Mouse (Mus musculus): ENCODE measurements around the gene Trim3. TPM values are rescaled to one million over a fixed set of nuclear protein-coding genes. Genes with fewer than 3 reads are reported as not detected.
A peak's percentile ranks its signal among the peaks of the same experiment; 100 is the strongest.

Trim3 gene
- polyA plus RNA-seq, 1 experiment, result 0.10 TPM

GRCm38 (mm10) chr7:105635726-105636125 is 2.4 kb upstream of the Trim3 start:
- Histone ChIP-seq H3K4me1 (ENCODE audit: control insufficient read depth) (peaks cover 56% of the 10 kb centered on the region), H3K36me3 (ENCODE audit: control insufficient read depth) (peaks cover 29% of the 10 kb centered on the region), H3K9me3 (ENCODE audit: control insufficient read depth, low read length) (no peaks in the 10 kb centered on the region), H3K27me3 (ENCODE audit: control insufficient read depth) (peaks cover 30% of the 10 kb centered on the region), H3K4me3 (replicated peaks) (no peak overlapping the region)
- TF ChIP-seq GATA1 (IDR thresholded peaks at IDR 0.05; ENCODE audit: low read length) (no peak), TAL1 (IDR thresholded peaks at IDR 0.05; ENCODE audit: low read length) (no peak)

GRCm38 (mm10) chr7:105634272-105634920 is 1.0 kb upstream of the Trim3 start:
- TF ChIP-seq TAL1 (IDR thresholded peaks at IDR 0.05; ENCODE audit: low read length) (no peak), GATA1 (IDR thresholded peaks at IDR 0.05; ENCODE audit: low read length) (no peak)
- Histone ChIP-seq H3K36me3 (ENCODE audit: control insufficient read depth) (peaks cover 29% of the 10 kb centered on the region), H3K4me3 (replicated peaks) (peak overlapping the region; percentile 68), H3K4me1 (ENCODE audit: control insufficient read depth) (peaks cover 45% of the 10 kb centered on the region), H3K9me3 (ENCODE audit: control insufficient read depth, low read length) (no peaks in the 10 kb centered on the region), H3K27me3 (ENCODE audit: control insufficient read depth) (peaks cover 33% of the 10 kb centered on the region)

- H3K4me1 ChIP-seq (ENCODE audit: control insufficient read depth), result peaks cover 40% of the 10 kb centered on the region
- peaks cover 33% of the 10 kb centered on the region for H3K27me3 ChIP-seq (ENCODE audit: control insufficient read depth)
- H3K4me3 ChIP-seq (replicated peaks), result peak overlapping the region; percentile 68
- no peaks in the 10 kb centered on the region for H3K9me3 ChIP-seq (ENCODE audit: control insufficient read depth, low read length)
- peaks cover 28% of the 10 kb centered on the region for H3K36me3 ChIP-seq (ENCODE audit: control insufficient read depth)
- TF ChIP-seq GATA1 (IDR thresholded peaks at IDR 0.05; ENCODE audit: low read length), result no peak
- TF ChIP-seq TAL1 (IDR thresholded peaks at IDR 0.05; ENCODE audit: low read length), result no peak
These were observed 397 bp upstream of the Trim3 start for GRCm38 (mm10) chr7:105633801-105634135.

- peak overlapping the region; percentile 68 for H3K4me3 ChIP-seq (replicated peaks)
- peaks cover 20% of the 10 kb centered on the region for H3K36me3 ChIP-seq (ENCODE audit: control insufficient read depth)
- peaks cover 33% of the 10 kb centered on the region for H3K27me3 ChIP-seq (ENCODE audit: control insufficient read depth)
- peaks cover 38% of the 10 kb centered on the region for H3K4me1 ChIP-seq (ENCODE audit: control insufficient read depth)
- TF ChIP-seq TAL1 (IDR thresholded peaks at IDR 0.05; ENCODE audit: low read length), result no peak
- no peak for TF ChIP-seq GATA1 (IDR thresholded peaks at IDR 0.05; ENCODE audit: low read length)
- no peaks in the 10 kb centered on the region for H3K9me3 ChIP-seq (ENCODE audit: control insufficient read depth, low read length)
These were observed 809 bp downstream of the Trim3 start for GRCm38 (mm10) chr7:105632551-105632972.

GRCm38 (mm10) chr7:105628633-105629032 is 4.7 kb downstream of the Trim3 start:
- no peaks in the 10 kb centered on the region for H3K36me3 ChIP-seq (ENCODE audit: control insufficient read depth)
- no peak overlapping the region for H3K4me3 ChIP-seq (replicated peaks)
- peaks cover 30% of the 10 kb centered on the region for H3K27me3 ChIP-seq (ENCODE audit: control insufficient read depth)
- no peaks in the 10 kb centered on the region for H3K9me3 ChIP-seq (ENCODE audit: control insufficient read depth, low read length)
- TF ChIP-seq GATA1 (IDR thresholded peaks at IDR 0.05; ENCODE audit: low read length) (no peak), TAL1 (IDR thresholded peaks at IDR 0.05; ENCODE audit: low read length) (no peak)
- peaks cover 11% of the 10 kb centered on the region for H3K4me1 ChIP-seq (ENCODE audit: control insufficient read depth)

- H3K4me3 ChIP-seq (replicated peaks), result no peak overlapping the region
- no peaks in the 10 kb centered on the region for H3K9me3 ChIP-seq (ENCODE audit: control insufficient read depth, low read length)
- peaks cover 3% of the 10 kb centered on the region for H3K27me3 ChIP-seq (ENCODE audit: control insufficient read depth)
- TF ChIP-seq GATA1 (IDR thresholded peaks at IDR 0.05; ENCODE audit: low read length) (no peak), TAL1 (IDR thresholded peaks at IDR 0.05; ENCODE audit: low read length) (no peak)
- no peaks in the 10 kb centered on the region for H3K36me3 ChIP-seq (ENCODE audit: control insufficient read depth)
- no peaks in the 10 kb centered on the region for H3K4me1 ChIP-seq (ENCODE audit: control insufficient read depth)
These were observed 8.0 kb downstream of the Trim3 start for GRCm38 (mm10) chr7:105625397-105625796.

- no peaks in the 10 kb centered on the region for H3K27me3 ChIP-seq (ENCODE audit: control insufficient read depth)
- H3K36me3 ChIP-seq (ENCODE audit: control insufficient read depth), result peaks cover 10% of the 10 kb centered on the region; the same call in 1 of the 2 replicates
- TF ChIP-seq TAL1 (IDR thresholded peaks at IDR 0.05; ENCODE audit: low read length) (no peak), GATA1 (IDR thresholded peaks at IDR 0.05; ENCODE audit: low read length) (no peak)
- H3K4me1 ChIP-seq (ENCODE audit: control insufficient read depth), result no peaks in the 10 kb centered on the region
- H3K9me3 ChIP-seq (ENCODE audit: control insufficient read depth, low read length), result no peaks in the 10 kb centered on the region
- H3K4me3 ChIP-seq (replicated peaks), result no peak overlapping the region
These were observed 11.6 kb downstream of the Trim3 start for GRCm38 (mm10) chr7:105621646-105622292.

GRCm38 (mm10) chr7:105621053-105621452 is 12.3 kb downstream of the Trim3 start:
- Histone ChIP-seq H3K4me3 (replicated peaks) (no peak overlapping the region), H3K36me3 (ENCODE audit: control insufficient read depth) (peaks cover 10% of the 10 kb centered on the region; the same call in 1 of the 2 replicates), H3K9me3 (ENCODE audit: control insufficient read depth, low read length) (no peaks in the 10 kb centered on the region), H3K27me3 (ENCODE audit: control insufficient read depth) (no peaks in the 10 kb centered on the region), H3K4me1 (ENCODE audit: control insufficient read depth) (no peaks in the 10 kb centered on the region)
- TF ChIP-seq TAL1 (IDR thresholded peaks at IDR 0.05; ENCODE audit: low read length) (no peak), GATA1 (IDR thresholded peaks at IDR 0.05; ENCODE audit: low read length) (no peak)

- Histone ChIP-seq H3K27me3 (ENCODE audit: control insufficient read depth) (no peaks in the 10 kb centered on the region), H3K4me3 (replicated peaks) (no peak overlapping the region), H3K4me1 (ENCODE audit: control insufficient read depth) (0 out of 2 replicates have a peak, but pooled peaks cover 2% of the 10 kb centered on the region), H3K9me3 (ENCODE audit: control insufficient read depth, low read length) (no peaks in the 10 kb centered on the region), H3K36me3 (ENCODE audit: control insufficient read depth) (peaks cover 10% of the 10 kb centered on the region; the same call in 1 of the 2 replicates)
- TF ChIP-seq TAL1 (IDR thresholded peaks at IDR 0.05; ENCODE audit: low read length) (no peak), GATA1 (IDR thresholded peaks at IDR 0.05; ENCODE audit: low read length) (no peak)
These were observed 13.7 kb downstream of the Trim3 start for GRCm38 (mm10) chr7:105619701-105620100.

All from erythroblast, embryonic 14.5 days (primary cell).